Mouse (Mus musculus) thymus, postnatal 25 days (tissue): ENCODE measurements around the gene Gm45808.
A peak's percentile ranks its signal among the peaks of the same experiment; 100 is the strongest.

Source experiments
- DNase-seq: peaks from one replicate; pipeline ENCODE4 v3.0.0; 2022

Gene Gm45808

GRCm38 (mm10) chr7:45447325-45447990 is 39.2 kb downstream of the Gm45808 start:
- DNase-seq = peak; percentile 20

- no peak for DNase-seq
These were observed 40.0 kb downstream of the Gm45808 start for GRCm38 (mm10) chr7:45446589-45446988.

GRCm38 (mm10) chr7:45443526-45444420 is 42.8 kb downstream of the Gm45808 start:
- DNase-seq = no peak

GRCm38 (mm10) chr7:45437521-45438276 is 48.9 kb downstream of the Gm45808 start, which contains the start of gene Ruvbl2:
TSS of gene Ruvbl2 (minus strand) at chr7:45438096.
- DNase-seq = no peak

- no peak for DNase-seq
These were observed 49.6 kb downstream of the Gm45808 start for GRCm38 (mm10) chr7:45437046-45437445.

- DNase-seq = no peak
These were observed 50.2 kb downstream of the Gm45808 start for GRCm38 (mm10) chr7:45436444-45436843.

- no peak for DNase-seq
These were observed 51.6 kb downstream of the Gm45808 start for GRCm38 (mm10) chr7:45435038-45435437.

- DNase-seq = peak; percentile 100
These were observed 52.2 kb downstream of the Gm45808 start, which contains the start of gene Gys1 for GRCm38 (mm10) chr7:45434203-45435015. TSS of gene Gys1 (plus strand) at chr7:45434844.

GRCm38 (mm10) chr7:45433835-45434202 is 52.8 kb downstream of the Gm45808 start:
- DNase-seq = no peak

- DNase-seq = no peak
These were observed 60.1 kb downstream of the Gm45808 start for GRCm38 (mm10) chr7:45426556-45426955.

- DNase-seq = no peak
These were observed 65.4 kb downstream of the Gm45808 start for GRCm38 (mm10) chr7:45421194-45421593.

- no peak for DNase-seq
These were observed 66.0 kb downstream of the Gm45808 start, which contains the start of gene Lhb for GRCm38 (mm10) chr7:45420615-45420919. TSS of gene Lhb (plus strand) at chr7:45420820.

GRCm38 (mm10) chr7:45419859-45420614 is 66.6 kb downstream of the Gm45808 start:
- no peak for DNase-seq

- no peak for DNase-seq
These were observed 68.6 kb downstream of the Gm45808 start for GRCm38 (mm10) chr7:45417962-45418492.
